Mouse (Mus musculus) CH12.LX (cell line): Measurements from ENCODE around the gene 1700013G24Rik.

ENCODE experiments used
- BHLHE40 ChIP-seq: IDR thresholded peaks from 2 replicates; pipeline ENCODE4 v1.6.1; 2011; ENCODE audit warnings: mild to moderate bottlenecking, low read depth, low read length, improper control_type of control experiment
- CTCF ChIP-seq, 2 experiments: IDR thresholded peaks in 1 of 2; conservative IDR thresholded peaks in 1 of 2; 2 replicates each; pipeline ENCODE4 v1.5.1; 2011 to 2012; ENCODE audit warnings: low read depth in 2 of 2, low read length in 2 of 2, improper control_type of control experiment in 1 of 2, inconsistent platforms in 1 of 2, mild to moderate bottlenecking in 1 of 2, moderate library complexity in 1 of 2
- EP300 ChIP-seq: IDR thresholded peaks from 2 replicates; pipeline ENCODE4 v1.6.1; 2011; ENCODE audit warnings: low read length, improper control_type of control experiment
- GABPA ChIP-seq: IDR thresholded peaks from 2 replicates; pipeline ENCODE4 v1.6.1; 2012; ENCODE audit warnings: low read depth, low read length, improper control_type of control experiment, inconsistent platforms; ENCODE audit not compliant: insufficient replicate concordance
- HCFC1 ChIP-seq: IDR thresholded peaks from 2 replicates; pipeline ENCODE4 v1.6.1; 2012; ENCODE audit warnings: low read depth, mild to moderate bottlenecking, inconsistent platforms, low read length, improper control_type of control experiment
- MEF2A ChIP-seq: IDR thresholded peaks from 2 replicates; pipeline ENCODE4 v1.6.1; 2014; ENCODE audit warnings: low read depth, mild to moderate bottlenecking, inconsistent platforms, low read length, improper control_type of control experiment, borderline replicate concordance
- POLR2A ChIP-seq: IDR thresholded peaks from 2 replicates; pipeline ENCODE4 v1.6.1; 2011; ENCODE audit warnings: low read depth, mild to moderate bottlenecking, improper control_type of control experiment, low read length
- POLR2AphosphoS2 ChIP-seq: IDR thresholded peaks from 2 replicates; pipeline ENCODE4 v1.6.1; 2011; ENCODE audit warnings: low read depth, low read length, improper control_type of control experiment
- RCOR1 ChIP-seq: conservative IDR thresholded peaks from 2 replicates; pipeline ENCODE4 v1.6.1; 2012; ENCODE audit warnings: low read depth, mild to moderate bottlenecking, inconsistent platforms, low read length, improper control_type of control experiment
- SIN3A ChIP-seq: IDR thresholded peaks from 2 replicates; pipeline ENCODE4 v1.6.1; 2012; ENCODE audit warnings: low read length, improper control_type of control experiment, inconsistent platforms
- SMC3 ChIP-seq: IDR thresholded peaks from 2 replicates; pipeline ENCODE4 v1.6.1; 2011; ENCODE audit warnings: low read depth, low read length, improper control_type of control experiment

- TF ChIP-seq MEF2A (no peak), POLR2A (no peak), BHLHE40 (no peak), CTCF (conservative IDR thresholded peaks at IDR 0.05 in 1 of 2, IDR thresholded peaks at IDR 0.05 in 1 of 2; ENCODE audit: low read depth in 2 of 2, low read length in 2 of 2) (no peak), EP300 (no peak), SIN3A (no peak), POLR2AphosphoS2 (no peak), SMC3 (no peak), RCOR1 (no peak), GABPA (no peak), HCFC1 (no peak)
Measured at GRCm38 (mm10) chr4:137436979-137437669, 16.0 kb upstream of the 1700013G24Rik start.
